Mouse (Mus musculus) stomach, postnatal 0 days (tissue): ENCODE measurements around the gene Gm10799. TPM values are rescaled to one million over a fixed set of nuclear protein-coding genes. Genes with fewer than 3 reads are reported as not detected.
"Not testable (repeated sequence)": the region's sequence is repeated elsewhere in the genome, so short reads cannot be mapped to it uniquely, and the experiment has no call there.

Experiments
- ATAC-seq: fragments of 200-750 bp; cut with Nextera tagmentation; 2 replicates; pipeline ENCODE4 v1.8.0; 2017; ENCODE audit not compliant: low FRiP score, low TSS enrichment
- DNase-seq: peaks from one replicate; pipeline ENCODE4 v3.0.0-alpha.2; 2016; ENCODE audit warnings: low spot score
- H3K27ac ChIP-seq: fragments of 300-500 bp; sonication (generic); replicated peaks from 2 replicates; pipeline ENCODE4 v1.5.1; 2014; ENCODE audit warnings: mild to moderate bottlenecking, control low read depth
- H3K27me3 ChIP-seq: fragments of 300-500 bp; sonication (generic); 2 replicates; pipeline ENCODE4 v1.6.1; 2014; ENCODE audit warnings: low read length; ENCODE audit not compliant: control insufficient read depth, insufficient read depth
- H3K36me3 ChIP-seq: fragments of 300-500 bp; sonication (generic); 2 replicates; pipeline ENCODE4 v1.6.1; 2014; ENCODE audit warnings: low read length, mixed read lengths; ENCODE audit not compliant: control insufficient read depth, insufficient read depth
- H3K4me1 ChIP-seq: fragments of 300-500 bp; sonication (generic); replicated peaks from 2 replicates; pipeline ENCODE4 v1.6.1; 2014; ENCODE audit warnings: antibody characterized with exemption; ENCODE audit not compliant: control insufficient read depth, insufficient read depth
- H3K4me2 ChIP-seq: fragments of 300-500 bp; sonication (generic); replicated peaks from 2 replicates; pipeline ENCODE4 v1.6.1; 2014; ENCODE audit warnings: low read depth, mild to moderate bottlenecking, control low read depth, moderate library complexity
- H3K4me3 ChIP-seq: fragments of 300-500 bp; sonication (generic); 2 replicates; pipeline ENCODE4 v1.5.1; 2014; ENCODE audit warnings: low read depth, low read length, control low read depth
- H3K9ac ChIP-seq: fragments of 300-500 bp; sonication (generic); 2 replicates; pipeline ENCODE4 v1.6.1; 2014; ENCODE audit warnings: mild to moderate bottlenecking, low read length, control low read depth, mixed read lengths
- H3K9me3 ChIP-seq: fragments of 300-500 bp; sonication (generic); 2 replicates; pipeline ENCODE4 v1.6.1; 2016; ENCODE audit warnings: low read length; ENCODE audit not compliant: control insufficient read depth
- CTCF ChIP-seq: IDR thresholded peaks from 2 replicates; pipeline ENCODE4 v1.5.1; 2016; ENCODE audit warnings: antibody characterized with exemption, low read depth, mild to moderate bottlenecking, moderate library complexity
- EP300 ChIP-seq: optimal IDR thresholded peaks from 2 replicates; pipeline ENCODE3; 2016; ENCODE audit warnings: antibody characterized with exemption
- WGBS: fragments of 180-500 bp; shearing (Covaris S2); extraction: QIAGEN DNeasy Blood & Tissue Kit; methylation state at CpG from one replicate; pipeline ENCODE4 v1.1.7; 2014; 5-methylcytosine and 5-hydroxymethylcytosine counted together
- polyA plus RNA-seq: library from polyadenylated mRNA; unstranded; fragments of >200 nt; fragmentation: Nextera tagmentation; extraction: Ambion mirVana; gene quantifications from 2 replicates; pipeline ENCODE4 v1.2.1, GENCODE M21; 2015

Gm10799 gene
- polyA plus RNA-seq, 1 experiment from 2014 or later: not detected

DNA sequence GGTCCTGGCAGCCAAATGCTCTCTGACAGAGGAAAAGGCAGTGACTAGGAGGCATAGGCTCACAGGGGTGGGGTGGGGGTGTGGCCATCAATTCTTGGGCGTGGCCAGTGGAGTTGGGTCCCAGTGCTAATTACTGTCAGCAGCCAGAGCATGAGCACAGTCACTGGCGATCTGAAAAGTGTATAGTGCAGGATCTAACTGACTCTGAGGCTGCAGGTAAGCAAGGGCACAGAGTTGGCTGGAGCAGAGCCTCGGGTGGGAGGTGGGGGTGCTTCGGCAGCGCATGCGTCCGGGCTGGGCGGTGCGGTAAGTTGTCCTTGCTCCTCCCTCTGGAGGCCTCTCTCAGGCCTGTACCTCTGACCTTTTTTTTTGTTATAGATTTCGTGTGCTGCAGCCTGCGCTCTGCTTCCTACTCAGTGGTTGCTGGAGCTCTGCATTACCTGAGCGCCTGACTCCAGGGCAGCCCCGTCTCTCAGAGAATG lies 1.4 kb upstream of the Gm10799 start, which contains the start of gene Cd59b:
Gene Cd59b, plus strand, starts transcription at position 146 of the 482 bp plus-strand sequence.
- Histone ChIP-seq H3K4me2 (peak within 1 kb of the TSS; percentile 47), H3K4me3 (peak within 1 kb of the TSS; percentile 32), H3K4me1 (no peaks in the 10 kb centered on the region), H3K36me3 (no peaks in the 10 kb centered on the region), H3K9ac (0 out of 2 replicates have a peak within 1 kb of the TSS, but pooled peaks have one; percentile 13), H3K27me3 (no peaks in the 10 kb centered on the region), H3K27ac (no peak within 1 kb of the TSS), H3K9me3 (no peaks in the 10 kb centered on the region)
- 8% methylated on average over 13 of the region's 13 CpGs for WGBS
- ATAC-seq (peak; percentile 89), DNase-seq (peak; percentile 85)
- TF ChIP-seq CTCF: no peak
- no peak for TF ChIP-seq EP300

DNA sequence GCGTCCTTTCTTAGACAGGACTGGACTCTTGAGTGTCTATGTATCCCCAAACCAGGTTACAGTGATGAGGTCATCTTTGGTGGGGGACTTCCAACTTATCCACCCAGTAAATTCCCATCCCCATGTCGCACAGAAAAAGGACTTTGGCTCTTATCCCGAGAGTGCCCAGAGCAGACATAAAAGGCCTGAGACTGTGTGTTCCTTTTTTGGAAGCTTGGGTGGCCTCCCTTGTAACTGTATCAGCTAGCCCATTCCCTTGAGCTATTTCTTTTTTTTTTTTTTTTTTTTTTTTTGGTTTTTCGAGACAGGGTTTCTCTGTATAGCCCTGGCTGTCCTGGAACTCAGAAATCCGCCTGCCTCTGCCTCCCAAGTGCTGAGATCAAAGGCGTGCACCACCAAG lies 2.8 kb downstream of the Gm10799 start, which contains the start of gene Gm10912:
Gene Gm10912, plus strand, starts transcription at position 301 of the 400 bp plus-strand sequence.
- not testable (repeated sequence) for H3K27ac ChIP-seq, H3K27me3 ChIP-seq, DNase-seq, ATAC-seq, H3K36me3 ChIP-seq, H3K4me1 ChIP-seq, H3K4me2 ChIP-seq, H3K4me3 ChIP-seq, H3K9ac ChIP-seq, H3K9me3 ChIP-seq
- WGBS: 84% methylated on average over 5 of the region's 6 CpGs

DNA sequence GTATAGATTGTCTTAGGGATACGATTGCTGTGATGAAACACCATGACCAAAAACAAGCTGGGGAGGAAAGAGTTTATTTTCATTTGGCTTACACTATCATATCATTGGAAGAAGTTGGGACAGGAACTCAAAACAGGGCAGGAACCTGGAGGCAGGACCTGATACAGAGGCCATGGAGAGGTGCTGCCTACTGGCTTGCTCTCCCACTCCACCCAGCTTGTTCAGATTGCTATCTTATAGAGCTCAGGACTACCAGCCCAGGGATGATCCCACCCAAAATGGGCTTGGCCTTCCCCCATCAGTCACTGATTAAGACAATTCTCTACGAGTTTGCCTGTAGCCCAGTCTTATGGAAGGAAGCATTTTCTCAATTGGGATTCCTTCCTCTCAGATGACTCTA lies 4.2 kb downstream of the Gm10799 start:
- 76% methylated on average over 2 of the region's 2 CpGs for WGBS
- no peak for TF ChIP-seq CTCF
- no peak for TF ChIP-seq EP300
- H3K4me1 ChIP-seq: no peaks in the 10 kb centered on the region
- no peak overlapping the region for H3K4me3 ChIP-seq
- H3K4me2 ChIP-seq: no peak overlapping the region
- H3K9me3 ChIP-seq: no peaks in the 10 kb centered on the region
- DNase-seq: no peak
- H3K27ac ChIP-seq: no peak overlapping the region
- no peak overlapping the region for H3K9ac ChIP-seq
- H3K36me3 ChIP-seq: peaks cover 5% of the 10 kb centered on the region
- ATAC-seq: no peak
- H3K27me3 ChIP-seq: no peaks in the 10 kb centered on the region

DNA sequence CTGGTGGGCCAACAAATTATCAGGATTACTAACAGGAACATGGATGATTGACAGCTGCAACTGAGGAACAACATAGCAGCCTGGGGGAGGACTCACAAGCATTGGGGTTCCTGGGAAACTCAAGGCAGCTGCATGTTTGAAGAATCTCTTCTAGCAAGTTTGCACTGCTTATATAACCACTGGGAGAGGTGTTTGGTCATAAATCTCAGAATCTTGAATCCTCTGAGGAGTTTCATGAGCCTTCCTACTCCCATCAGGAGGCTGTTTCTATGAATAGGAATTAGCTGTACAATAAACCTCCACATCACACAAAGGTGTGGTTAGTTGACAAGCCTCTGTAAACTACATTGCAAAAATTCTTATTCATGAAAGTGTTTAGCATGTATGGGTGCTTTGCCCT lies 5.7 kb downstream of the Gm10799 start:
- Histone ChIP-seq H3K4me1 (no peaks in the 10 kb centered on the region), H3K27ac (no peak overlapping the region), H3K4me2 (no peak overlapping the region), H3K27me3 (no peaks in the 10 kb centered on the region), H3K36me3 (peaks cover 5% of the 10 kb centered on the region), H3K9ac (no peak overlapping the region), H3K4me3 (no peak overlapping the region), H3K9me3 (no peaks in the 10 kb centered on the region)
- ATAC-seq: peak; percentile 62; the same call in 1 of the 2 replicates
- no peak for TF ChIP-seq EP300
- no peak for TF ChIP-seq CTCF
- DNase-seq: no peak

DNA sequence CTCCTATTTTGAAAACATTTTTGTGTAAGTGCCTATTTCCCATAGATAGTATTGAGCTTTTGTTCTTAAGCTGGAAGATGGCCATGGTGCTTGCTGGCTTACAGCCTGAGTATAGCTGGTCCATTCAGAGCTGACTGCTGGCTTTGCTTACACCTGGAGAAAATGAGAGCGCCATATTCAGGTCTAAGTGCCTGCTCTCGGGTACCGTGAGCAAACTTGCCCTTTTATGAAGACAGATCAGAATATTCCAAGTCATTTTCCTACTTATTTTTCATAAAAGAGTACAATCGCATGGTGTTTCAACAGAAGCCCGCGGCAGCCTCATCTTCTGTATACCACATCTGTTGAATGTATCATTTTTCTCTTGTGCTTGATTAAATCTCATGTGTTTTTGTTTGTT lies 7.4 kb downstream of the Gm10799 start:
- Histone ChIP-seq H3K36me3 (peaks cover 5% of the 10 kb centered on the region), H3K9me3 (no peaks in the 10 kb centered on the region), H3K27me3 (no peaks in the 10 kb centered on the region), H3K4me3 (no peak overlapping the region), H3K4me2 (no peak overlapping the region), H3K27ac (no peak overlapping the region), H3K9ac (no peak overlapping the region), H3K4me1 (no peaks in the 10 kb centered on the region)
- DNase-seq: no peak
- 95% methylated on average over 6 of the region's 6 CpGs for WGBS
- ATAC-seq: no peak
- TF ChIP-seq EP300 (no peak), CTCF (no peak)

DNA sequence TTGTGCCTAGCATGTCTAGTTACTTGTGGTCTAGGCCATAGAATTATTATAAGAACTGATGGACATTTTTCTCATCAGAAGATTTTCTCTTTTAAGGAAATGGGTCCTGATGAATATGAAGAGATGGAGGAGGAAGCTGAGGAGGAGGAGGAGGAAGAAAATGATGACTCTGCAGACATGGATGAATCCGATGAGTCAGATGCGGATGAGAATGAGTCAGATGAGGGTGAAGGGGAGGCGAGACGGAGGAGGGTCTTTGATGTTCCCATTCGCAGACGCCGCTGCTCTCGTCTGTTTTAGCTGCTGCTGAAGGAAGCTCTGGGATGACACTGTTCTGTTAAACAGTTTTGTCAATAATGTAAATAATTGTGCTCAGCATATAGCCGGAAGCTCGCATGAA lies 8.6 kb downstream of the Gm10799 start:
- Histone ChIP-seq H3K4me3 (no peak overlapping the region), H3K27me3 (no peaks in the 10 kb centered on the region), H3K9me3 (no peaks in the 10 kb centered on the region), H3K4me2 (no peak overlapping the region), H3K9ac (no peak overlapping the region), H3K36me3 (peaks cover 5% of the 10 kb centered on the region), H3K27ac (no peak overlapping the region), H3K4me1 (no peaks in the 10 kb centered on the region)
- TF ChIP-seq CTCF (no peak), EP300 (no peak)
- WGBS: 50% methylated on average over 10 of the region's 10 CpGs
- no peak for ATAC-seq
- DNase-seq: no peak
